Mouse (Mus musculus) layer of hippocampus, adult 9-11 months (tissue): ENCODE results near the gene Lrrc40.
"Not testable (repeated sequence)": the region's sequence is repeated elsewhere in the genome, so short reads cannot be mapped to it uniquely, and the experiment has no call there.

Experiments used
- DNase-seq: peaks from one replicate; pipeline ENCODE4 v3.0.0; 2022

Lrrc40 gene

DNA sequence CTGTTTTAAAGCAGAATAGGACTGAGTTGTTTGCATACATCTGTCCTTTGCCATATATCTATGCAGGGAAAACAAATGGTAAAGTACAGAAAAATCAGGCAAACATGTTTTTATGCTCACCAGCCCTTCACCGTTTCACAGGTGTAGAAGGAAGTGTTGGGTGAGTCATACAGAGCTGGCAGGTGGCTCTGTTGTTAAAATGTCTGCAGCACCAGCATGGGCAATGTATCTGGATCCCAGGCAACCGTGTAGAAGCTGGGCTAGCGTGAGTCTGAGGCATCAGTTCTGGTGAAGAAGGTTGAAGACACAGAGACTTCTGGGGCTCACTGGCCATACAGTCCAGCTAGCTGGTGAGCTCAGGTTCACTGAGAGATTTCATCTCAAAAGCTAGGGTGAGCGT, 57.5 kb downstream of the Lrrc40 start:
- peak; percentile 40 for DNase-seq

DNA sequence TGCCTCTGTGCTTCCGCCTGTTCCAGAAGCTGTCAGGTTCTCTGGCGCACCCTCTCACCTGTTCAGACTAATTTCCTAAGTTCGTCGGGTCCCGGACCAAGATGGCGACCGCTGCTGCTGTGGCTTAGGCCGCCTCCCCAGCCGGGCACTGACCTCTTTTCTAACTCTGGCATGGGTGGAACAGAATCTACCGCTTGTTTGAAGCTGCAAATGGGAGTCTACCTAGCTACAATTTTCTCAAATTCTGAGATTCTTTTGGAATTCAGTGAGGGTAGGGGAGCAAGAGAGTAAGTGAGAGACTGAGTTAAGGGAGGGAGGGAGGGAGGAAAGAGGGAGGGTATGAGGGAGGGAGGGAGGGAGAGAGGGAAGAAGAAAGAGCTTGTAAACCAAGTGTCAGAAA, 65.6 kb downstream of the Lrrc40 start:
- DNase-seq, result not testable (repeated sequence)

DNA sequence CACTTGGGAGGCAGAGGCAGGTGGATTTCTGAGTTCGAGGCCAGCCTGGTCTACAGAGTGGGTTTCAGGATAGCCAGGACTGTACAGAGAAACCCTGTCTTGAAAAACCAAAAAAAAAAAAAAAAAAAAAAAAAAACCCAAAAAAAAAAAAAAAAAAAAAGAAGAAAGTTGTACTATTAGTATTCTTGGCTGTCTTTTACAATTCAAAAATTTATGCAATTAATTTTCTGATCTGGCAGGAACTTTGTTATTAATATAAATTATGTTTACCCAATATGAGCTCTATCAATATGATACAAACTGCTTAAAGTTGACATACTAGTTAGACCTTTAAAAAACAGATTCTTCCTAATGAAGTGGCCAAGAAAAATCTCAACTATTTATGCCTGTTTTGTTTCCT, 66.1 kb downstream of the Lrrc40 start:
- DNase-seq, result not testable (repeated sequence)

DNA sequence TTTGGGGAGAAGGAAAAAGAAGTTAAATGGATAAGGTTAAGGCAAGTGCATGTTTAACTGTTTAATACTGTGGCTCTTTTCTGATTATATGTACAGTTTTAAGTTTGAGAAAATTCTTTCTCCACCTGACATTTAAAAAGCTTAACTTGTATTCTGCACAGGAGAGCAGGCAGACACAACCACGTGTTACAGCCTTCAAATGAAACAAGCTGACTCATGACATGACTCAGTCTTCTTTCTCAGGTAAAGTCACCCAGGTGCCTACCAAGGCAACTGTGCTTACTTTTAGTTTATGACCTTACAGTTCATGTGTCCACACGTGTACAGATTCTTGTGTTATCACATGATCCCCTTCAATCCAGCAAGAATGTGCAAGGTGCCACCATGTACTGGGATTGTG, 67.0 kb downstream of the Lrrc40 start:
- no peak for DNase-seq

DNA sequence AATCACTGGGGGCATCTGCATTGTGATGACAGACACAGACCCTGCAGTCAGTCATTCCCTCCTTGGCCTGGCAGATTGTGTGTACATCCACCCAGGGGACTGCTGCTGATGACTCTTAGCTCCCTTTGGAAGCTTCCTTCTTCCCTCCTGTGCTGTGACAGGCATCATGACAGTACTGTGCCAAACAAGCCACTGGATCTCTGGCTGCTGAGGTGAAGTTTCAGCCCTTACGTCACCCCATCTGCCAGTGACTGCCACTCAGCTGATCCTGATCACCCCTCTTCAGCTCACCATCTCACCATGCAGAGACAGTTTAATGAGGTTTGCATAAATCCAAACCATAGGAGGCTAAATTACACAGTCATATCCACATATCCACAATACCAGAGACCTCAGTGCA, 68.8 kb downstream of the Lrrc40 start:
- DNase-seq, result no peak
